Mouse (Mus musculus): ENCODE measurements around the gene Jam2. TPM values are rescaled to one million over a fixed set of nuclear protein-coding genes. Genes with fewer than 3 reads are reported as not detected.

Gene Jam2
- polyA plus RNA-seq, 1 experiment from 2014 or later = 7.4 TPM

DNA sequence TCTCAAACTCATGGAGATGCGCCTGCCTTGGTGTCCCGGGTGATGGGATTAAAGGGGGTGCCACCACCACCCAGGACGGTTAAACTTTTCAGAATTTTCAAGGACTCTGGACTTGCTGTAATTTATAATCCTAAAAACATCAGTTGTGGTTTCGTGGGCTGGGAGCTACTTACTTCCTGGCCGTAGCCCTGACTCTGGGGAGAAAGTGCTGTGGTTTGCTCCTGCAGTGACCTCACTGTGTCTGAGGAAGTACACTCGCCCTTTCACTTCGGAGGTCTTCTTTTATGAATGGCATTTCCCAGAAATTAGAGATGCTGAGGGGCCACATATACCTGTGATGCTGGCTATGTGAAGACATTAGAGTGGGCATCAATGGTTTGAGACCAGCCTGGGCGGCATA is 40.6 kb downstream of the Jam2 start:
- Histone ChIP-seq H3K4me2 (no peak overlapping the region), H3K27ac (no peak overlapping the region), H3K36me3 (no peaks in the 10 kb centered on the region), H3K9ac (no peak overlapping the region), H3K4me3 (no peak overlapping the region), H3K9me3 (replicated peaks) (no peaks in the 10 kb centered on the region), H3K4me1 (replicated peaks) (no peaks in the 10 kb centered on the region), H3K27me3 (no peaks in the 10 kb centered on the region)
- ATAC-seq (replicated peaks; ENCODE audit: insufficient number of reproducible peaks, insufficient read depth, low FRiP score, low read depth) = no peak
- 70% methylated on average over 8 of the region's 8 CpGs for WGBS

DNA sequence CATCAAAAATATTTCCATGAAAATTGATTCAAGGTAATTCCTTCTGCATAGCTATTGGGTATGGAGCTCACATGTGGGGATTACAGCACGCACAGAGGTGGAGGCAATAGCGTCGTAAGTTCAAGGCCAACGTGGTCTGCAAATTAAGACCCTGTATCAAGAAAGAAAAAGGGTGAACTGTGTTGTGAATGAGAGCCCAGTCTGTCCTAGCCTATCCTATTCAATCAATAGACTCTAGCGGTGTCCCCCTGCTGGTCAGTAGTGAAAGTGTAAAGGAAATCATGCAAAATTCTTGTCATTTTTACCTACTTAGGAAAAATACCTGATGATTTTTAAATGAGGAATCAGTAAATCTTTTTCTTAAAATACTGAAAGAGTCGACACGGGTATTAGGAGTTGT is 43.5 kb downstream of the Jam2 start:
- Histone ChIP-seq H3K4me2 (no peak overlapping the region), H3K27me3 (no peaks in the 10 kb centered on the region), H3K9me3 (replicated peaks) (no peaks in the 10 kb centered on the region), H3K27ac (no peak overlapping the region), H3K36me3 (no peaks in the 10 kb centered on the region), H3K9ac (no peak overlapping the region), H3K4me3 (no peak overlapping the region), H3K4me1 (replicated peaks) (no peaks in the 10 kb centered on the region)
- WGBS = 33% methylated on average over 7 of the region's 7 CpGs
- ATAC-seq (replicated peaks; ENCODE audit: insufficient number of reproducible peaks, insufficient read depth, low FRiP score, low read depth) = no peak

DNA sequence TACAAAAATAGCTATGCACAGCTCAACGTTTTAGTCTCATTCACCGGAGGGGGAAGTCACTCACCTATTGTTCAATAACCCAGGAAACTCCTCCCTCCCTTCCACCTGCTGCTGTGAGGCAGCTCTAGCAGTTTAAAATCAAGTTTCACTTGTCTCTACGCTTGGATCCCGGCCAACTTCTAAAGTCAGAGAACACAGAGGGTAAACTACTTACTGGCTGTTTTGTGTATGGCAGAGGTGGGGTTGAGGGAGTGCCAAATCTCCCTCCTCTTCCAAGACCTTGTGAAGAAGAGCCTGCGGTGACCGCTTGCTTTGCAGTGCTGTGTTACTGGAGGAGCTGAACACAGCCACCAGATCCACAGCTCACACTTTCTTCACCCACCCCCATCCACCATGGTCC is 51.1 kb downstream of the Jam2 start:
- peaks cover 6% of the 10 kb centered on the region; the same call in 1 of the 2 replicates for H3K4me1 ChIP-seq (replicated peaks)
- H3K27me3 ChIP-seq = no peaks in the 10 kb centered on the region
- 69% methylated on average over 6 of the region's 6 CpGs for WGBS
- H3K4me2 ChIP-seq = no peak overlapping the region
- H3K4me3 ChIP-seq = no peak overlapping the region
- no peaks in the 10 kb centered on the region for H3K9me3 ChIP-seq (replicated peaks)
- no peak overlapping the region for H3K9ac ChIP-seq
- H3K36me3 ChIP-seq = peaks cover 67% of the 10 kb centered on the region
- ATAC-seq (replicated peaks; ENCODE audit: insufficient number of reproducible peaks, insufficient read depth, low FRiP score, low read depth) = peak; percentile 39; the same call in 1 of the 2 replicates
- peak overlapping the region; percentile 42; the same call in 1 of the 2 replicates for H3K27ac ChIP-seq

DNA sequence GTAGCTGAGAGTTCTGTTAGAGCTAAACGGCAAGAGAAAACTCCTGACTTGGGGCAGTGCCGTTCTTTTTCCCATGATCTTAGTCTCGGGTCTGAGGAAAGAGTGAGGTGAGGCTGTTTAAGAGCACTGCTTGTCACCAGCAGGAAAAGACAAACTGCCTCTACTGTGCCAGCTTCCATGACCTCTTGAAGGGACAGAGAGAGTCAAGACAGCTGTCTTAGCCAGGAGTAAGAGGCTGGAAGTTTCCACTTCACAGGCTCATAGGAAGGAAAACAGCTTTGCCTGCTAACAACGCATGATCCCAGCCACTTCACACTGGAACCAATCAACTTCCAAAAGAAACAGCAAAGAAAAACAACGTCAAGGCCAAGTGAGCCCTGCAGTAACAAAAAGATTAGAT is 57.8 kb downstream of the Jam2 start:
- H3K4me3 ChIP-seq = no peak overlapping the region
- H3K27me3 ChIP-seq = no peaks in the 10 kb centered on the region
- H3K27ac ChIP-seq = 0 out of 2 replicates have a peak overlapping the region, but pooled peaks have one; percentile 27
- no peaks in the 10 kb centered on the region for H3K9me3 ChIP-seq (replicated peaks)
- H3K4me2 ChIP-seq = no peak overlapping the region
- WGBS = 86% methylated on average over 5 of the region's 5 CpGs
- no peak overlapping the region for H3K9ac ChIP-seq
- H3K36me3 ChIP-seq = peaks cover 53% of the 10 kb centered on the region
- no peak for ATAC-seq (replicated peaks; ENCODE audit: insufficient number of reproducible peaks, insufficient read depth, low FRiP score, low read depth)
- H3K4me1 ChIP-seq (replicated peaks) = peaks cover 24% of the 10 kb centered on the region

DNA sequence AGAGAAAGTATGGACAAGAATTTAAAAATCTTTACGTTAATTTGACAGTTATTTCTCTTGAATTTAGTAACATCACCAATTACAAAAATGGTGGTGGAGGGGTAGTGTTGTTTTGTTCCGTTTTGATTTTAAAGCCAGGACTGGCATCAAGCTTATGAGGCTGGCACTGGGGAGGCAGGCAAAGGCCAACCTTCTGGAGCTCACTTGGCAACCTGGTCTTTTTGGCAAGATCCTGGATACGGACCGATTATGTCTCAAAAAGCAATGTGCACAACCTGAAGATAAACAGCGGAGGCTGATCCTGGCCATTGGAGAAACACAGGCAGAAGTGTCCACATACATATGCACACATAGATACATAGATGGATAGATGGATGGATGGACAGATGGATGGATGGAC is 58.8 kb downstream of the Jam2 start:
- peak overlapping the region; percentile 76 for H3K4me2 ChIP-seq
- WGBS = 91% methylated on average over 5 of the region's 5 CpGs
- no peaks in the 10 kb centered on the region for H3K9me3 ChIP-seq (replicated peaks)
- ATAC-seq (replicated peaks; ENCODE audit: insufficient number of reproducible peaks, insufficient read depth, low FRiP score, low read depth) = no peak
- H3K36me3 ChIP-seq = peaks cover 43% of the 10 kb centered on the region
- H3K27me3 ChIP-seq = no peaks in the 10 kb centered on the region
- H3K4me3 ChIP-seq = 0 out of 2 replicates have a peak overlapping the region, but pooled peaks have one; percentile 99
- no peak overlapping the region for H3K27ac ChIP-seq
- H3K9ac ChIP-seq = no peak overlapping the region
- peaks cover 33% of the 10 kb centered on the region for H3K4me1 ChIP-seq (replicated peaks)

DNA sequence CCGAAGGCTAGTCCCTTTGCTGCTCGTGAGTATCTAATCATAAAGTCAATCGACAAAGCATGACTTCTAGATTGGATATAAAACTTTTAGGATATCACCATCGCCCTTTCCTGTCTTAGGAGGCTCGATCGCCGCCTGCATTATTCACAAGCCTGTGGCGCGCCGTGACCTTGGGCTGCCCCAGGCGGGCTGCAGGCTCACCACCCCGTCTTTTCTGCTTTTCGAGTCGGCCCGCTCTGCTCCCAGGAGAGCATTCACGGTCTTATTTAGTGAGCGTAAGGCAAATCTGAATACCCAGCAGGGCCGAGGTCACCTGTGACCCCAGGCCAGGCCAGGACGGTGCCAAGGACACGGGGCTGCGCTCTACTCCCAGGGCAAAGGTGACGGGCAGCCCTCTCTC is 60.4 kb downstream of the Jam2 start:
- peaks cover 31% of the 10 kb centered on the region for H3K36me3 ChIP-seq
- no peaks in the 10 kb centered on the region for H3K27me3 ChIP-seq
- H3K4me3 ChIP-seq = peak overlapping the region; percentile 99
- H3K4me1 ChIP-seq (replicated peaks) = peaks cover 33% of the 10 kb centered on the region
- peak overlapping the region; percentile 99 for H3K9ac ChIP-seq
- no peaks in the 10 kb centered on the region for H3K9me3 ChIP-seq (replicated peaks)
- H3K27ac ChIP-seq = peak overlapping the region; percentile 99
- peak; percentile 25 for ATAC-seq (replicated peaks; ENCODE audit: insufficient number of reproducible peaks, insufficient read depth, low FRiP score, low read depth)
- peak overlapping the region; percentile 76 for H3K4me2 ChIP-seq
- WGBS = under 1% methylated on average over 22 of the region's 22 CpGs

DNA sequence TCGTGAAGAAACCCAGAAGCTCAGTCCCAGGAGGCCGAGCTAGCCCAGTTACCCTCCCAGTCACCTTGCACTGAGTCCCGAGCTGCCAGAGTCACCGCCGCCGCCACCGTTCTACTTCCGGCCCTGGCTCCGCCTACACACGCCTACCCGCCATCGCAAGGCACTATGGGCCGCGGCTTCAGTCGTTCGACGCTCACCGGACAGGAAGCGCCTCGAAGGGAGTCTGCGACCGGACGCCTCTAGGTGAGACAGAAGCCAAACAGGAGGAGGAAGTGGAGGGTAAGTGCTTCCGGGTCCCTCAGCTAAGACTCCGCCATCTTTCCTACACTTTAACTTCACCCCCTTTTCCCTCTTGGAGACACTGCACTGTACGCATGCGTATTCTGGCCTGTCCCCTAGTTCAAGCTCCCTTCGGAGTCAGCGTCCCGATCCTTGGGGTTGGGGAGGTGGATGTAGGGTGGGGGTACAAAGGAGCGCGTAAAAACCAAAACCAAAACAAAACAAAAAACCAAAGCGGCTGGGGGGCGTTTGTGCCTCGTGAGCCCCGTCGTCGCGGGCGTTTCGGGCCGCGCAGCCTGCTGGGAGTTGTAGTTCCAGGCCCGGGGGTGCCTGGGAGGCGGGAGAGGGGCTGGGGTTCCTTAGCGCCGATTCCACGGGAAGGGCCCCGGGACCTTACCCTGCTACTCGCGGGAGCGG is 61.0 kb downstream of the Jam2 start, which contains the start of gene Gabpa:
Gene Gabpa (plus strand): TSS at position 181 of the 696 bp plus-strand sequence.
- H3K36me3 ChIP-seq = peaks cover 28% of the 10 kb centered on the region
- peak; percentile 93 for ATAC-seq (replicated peaks; ENCODE audit: insufficient number of reproducible peaks, insufficient read depth, low FRiP score, low read depth)
- peak within 1 kb of the TSS; percentile 99 for H3K4me3 ChIP-seq
- H3K27me3 ChIP-seq = no peaks in the 10 kb centered on the region
- H3K9me3 ChIP-seq (replicated peaks) = no peaks in the 10 kb centered on the region
- H3K4me2 ChIP-seq = peak within 1 kb of the TSS; percentile 76
- peak within 1 kb of the TSS; percentile 99 for H3K27ac ChIP-seq
- peaks cover 33% of the 10 kb centered on the region for H3K4me1 ChIP-seq (replicated peaks)
- WGBS = under 1% methylated on average over 52 of the region's 52 CpGs
- H3K9ac ChIP-seq = peak within 1 kb of the TSS; percentile 99

DNA sequence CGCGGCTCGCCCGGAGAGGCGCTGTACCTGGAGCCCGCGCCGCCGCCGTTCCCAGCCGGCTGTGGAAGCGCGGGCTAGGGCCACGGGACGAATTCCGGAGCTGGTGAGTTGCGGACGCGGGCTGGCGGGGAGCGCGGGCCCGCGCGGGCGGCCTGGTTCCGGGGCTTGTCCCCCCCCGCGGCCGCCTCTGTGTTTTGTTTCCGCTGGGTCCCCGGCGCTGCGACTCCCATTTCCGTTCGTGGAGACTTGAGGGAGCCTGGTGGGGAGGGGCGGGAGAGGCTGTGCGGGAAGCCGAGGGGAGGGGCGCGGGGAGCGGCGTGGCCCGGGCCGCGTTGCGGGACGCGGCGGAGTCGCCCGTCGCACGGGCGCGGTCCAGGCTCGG is 61.5 kb downstream of the Jam2 start, which contains the start of gene Atp5j:
Gene Atp5j (minus strand): TSS at position 185 of the 382 bp plus-strand sequence.
- Histone ChIP-seq H3K4me2 (peak within 1 kb of the TSS; percentile 76), H3K9me3 (replicated peaks) (no peaks in the 10 kb centered on the region), H3K36me3 (peaks cover 26% of the 10 kb centered on the region), H3K9ac (peak within 1 kb of the TSS; percentile 99), H3K4me1 (replicated peaks) (peaks cover 33% of the 10 kb centered on the region), H3K4me3 (peak within 1 kb of the TSS; percentile 99), H3K27ac (peak within 1 kb of the TSS; percentile 99), H3K27me3 (no peaks in the 10 kb centered on the region)
- ATAC-seq (replicated peaks; ENCODE audit: insufficient number of reproducible peaks, insufficient read depth, low FRiP score, low read depth) = peak; percentile 68
- under 1% methylated on average over 51 of the region's 57 CpGs for WGBS

DNA sequence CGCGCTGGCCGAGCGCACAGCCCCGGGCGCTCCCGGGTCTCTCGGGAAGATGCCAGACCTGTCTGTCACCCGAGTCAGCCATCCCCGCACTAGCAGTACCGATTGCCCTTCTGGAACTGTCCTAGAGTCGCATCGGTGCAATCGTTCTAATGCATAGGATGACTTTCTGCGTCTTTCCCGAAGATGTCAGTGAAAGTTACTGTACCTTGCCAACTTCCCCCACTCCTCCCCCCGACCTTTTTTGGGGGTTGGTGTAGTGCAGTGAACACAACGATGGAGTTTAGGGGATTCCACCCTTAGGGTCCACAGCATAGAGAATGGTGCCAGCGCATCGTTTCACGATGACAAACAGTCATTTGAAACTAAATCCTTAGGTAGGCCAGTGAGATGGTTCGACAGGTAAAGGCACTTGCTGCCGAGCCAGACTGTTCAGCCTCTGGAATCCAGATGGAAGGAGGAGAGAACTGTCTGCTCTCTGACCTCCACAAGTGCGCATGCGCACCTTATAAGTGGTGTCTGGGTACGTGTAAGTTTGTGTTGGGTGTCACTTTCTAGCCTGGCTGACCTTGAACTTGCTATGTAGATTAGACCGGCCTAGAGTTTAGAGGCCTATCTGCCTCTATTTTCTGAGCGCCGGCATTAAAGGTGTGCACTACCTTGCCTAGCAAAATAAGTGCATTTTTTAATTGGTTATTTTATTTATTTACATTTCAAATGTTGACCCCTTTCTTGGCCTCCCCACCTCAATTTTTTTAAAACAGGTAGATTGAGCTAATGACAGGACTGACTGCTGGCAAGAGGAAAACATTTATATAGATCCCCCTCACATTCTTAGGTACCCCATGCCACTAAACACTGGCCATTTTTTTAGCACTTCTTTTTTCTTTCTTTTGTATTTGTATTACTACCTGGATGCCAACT is 62.2 kb downstream of the Jam2 start:
- Histone ChIP-seq H3K27me3 (no peaks in the 10 kb centered on the region), H3K9ac (peak overlapping the region; percentile 99), H3K9me3 (replicated peaks) (no peaks in the 10 kb centered on the region), H3K4me2 (peak overlapping the region; percentile 76), H3K27ac (peak overlapping the region; percentile 99), H3K4me3 (peak overlapping the region; percentile 99), H3K4me1 (replicated peaks) (peaks cover 33% of the 10 kb centered on the region), H3K36me3 (peaks cover 20% of the 10 kb centered on the region)
- 4% methylated on average over 27 of the region's 29 CpGs for WGBS
- no peak for ATAC-seq (replicated peaks; ENCODE audit: insufficient number of reproducible peaks, insufficient read depth, low FRiP score, low read depth)

DNA sequence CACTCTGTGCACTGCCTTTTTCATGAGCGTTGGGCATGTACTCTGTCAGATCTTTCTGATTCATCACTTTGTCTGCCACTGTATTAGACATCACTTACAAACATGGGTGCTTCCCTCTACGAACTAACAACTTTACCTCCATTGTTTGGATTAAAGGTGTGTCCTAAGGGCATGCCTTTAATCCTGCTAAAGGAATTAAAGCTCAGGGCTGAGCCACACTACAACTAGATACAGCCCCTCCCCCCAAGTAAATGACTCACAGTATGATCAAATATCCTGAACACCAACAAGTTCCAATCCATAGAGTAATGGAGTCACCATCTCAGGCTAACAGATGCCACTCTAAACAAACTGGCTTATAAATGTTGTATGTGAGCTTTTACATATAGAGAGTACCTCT is 64.7 kb downstream of the Jam2 start:
- no peak for ATAC-seq (replicated peaks; ENCODE audit: insufficient number of reproducible peaks, insufficient read depth, low FRiP score, low read depth)
- Histone ChIP-seq H3K27me3 (no peaks in the 10 kb centered on the region), H3K27ac (no peak overlapping the region), H3K36me3 (peaks cover 14% of the 10 kb centered on the region), H3K4me2 (no peak overlapping the region), H3K9ac (no peak overlapping the region), H3K4me3 (no peak overlapping the region), H3K4me1 (replicated peaks) (peaks cover 17% of the 10 kb centered on the region), H3K9me3 (replicated peaks) (no peaks in the 10 kb centered on the region)
- 78% methylated on average over 2 of the region's 2 CpGs for WGBS

DNA sequence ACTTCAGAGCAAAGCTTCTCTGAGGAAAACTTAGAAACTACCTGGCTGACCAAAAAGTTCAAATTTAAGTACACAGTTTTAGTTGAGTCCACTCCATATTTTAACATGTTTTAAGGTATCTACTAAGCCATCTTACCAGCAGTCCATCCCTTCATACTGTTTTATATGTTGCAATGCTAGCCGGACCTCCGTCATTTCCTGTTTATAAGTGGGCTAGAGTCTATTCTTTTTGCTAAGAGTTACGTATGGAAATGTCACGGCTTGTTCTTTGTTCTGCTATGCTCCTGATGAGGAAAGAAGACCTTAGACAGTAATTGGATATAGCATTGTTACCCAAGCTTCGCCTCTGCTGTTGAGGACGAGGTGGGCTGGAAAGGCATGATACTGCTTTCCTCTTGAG is 79.6 kb downstream of the Jam2 start:
- Histone ChIP-seq H3K27ac (no peak overlapping the region), H3K9ac (no peak overlapping the region), H3K9me3 (replicated peaks) (no peaks in the 10 kb centered on the region), H3K4me1 (replicated peaks) (no peaks in the 10 kb centered on the region), H3K4me2 (no peak overlapping the region), H3K36me3 (peaks cover 72% of the 10 kb centered on the region), H3K4me3 (no peak overlapping the region), H3K27me3 (no peaks in the 10 kb centered on the region)
- ATAC-seq (replicated peaks; ENCODE audit: insufficient number of reproducible peaks, insufficient read depth, low FRiP score, low read depth) = no peak
- WGBS = 93% methylated on average over 6 of the region's 6 CpGs
